Mouse (Mus musculus) heart, embryonic 10.5 days (tissue): ENCODE measurements around the gene Akap11. TPM values are rescaled to one million over a fixed set of nuclear protein-coding genes. Genes with fewer than 3 reads are reported as not detected.

Experiments used
- DNase-seq: peaks from one replicate; pipeline ENCODE4 v3.0.0-alpha.2; 2017; ENCODE audit warnings: low spot score
- H3K27ac ChIP-seq: fragments of 300-500 bp; sonication (generic); 2 replicates; pipeline ENCODE4 v1.5.1; 2016; ENCODE audit warnings: mild to moderate bottlenecking
- H3K27me3 ChIP-seq: fragments of 300-500 bp; sonication (generic); 2 replicates; pipeline ENCODE4 v1.6.1; 2016; ENCODE audit warnings: mild to moderate bottlenecking; ENCODE audit not compliant: poor library complexity, insufficient read depth, severe bottlenecking
- H3K36me3 ChIP-seq: fragments of 300-500 bp; sonication (generic); 2 replicates; pipeline ENCODE4 v1.6.1; 2016; ENCODE audit warnings: mild to moderate bottlenecking, moderate library complexity
- H3K4me1 ChIP-seq: fragments of 300-500 bp; sonication (generic); 2 replicates; pipeline ENCODE4 v1.6.1; 2016; ENCODE audit warnings: mild to moderate bottlenecking
- H3K4me3 ChIP-seq: fragments of 300-500 bp; sonication (generic); 2 replicates; pipeline ENCODE4 v1.5.1; 2016; ENCODE audit warnings: mild to moderate bottlenecking, moderate library complexity
- H3K9me3 ChIP-seq: fragments of 300-500 bp; sonication (generic); 2 replicates; pipeline ENCODE4 v1.6.1; 2016; ENCODE audit warnings: mild to moderate bottlenecking, moderate library complexity
- WGBS: fragments of 180-500 bp; shearing (Covaris S2); methylation state at CpG from one replicate; pipeline ENCODE4 v1.1.7; 2016; 5-methylcytosine and 5-hydroxymethylcytosine counted together
- polyA plus RNA-seq: library from polyadenylated mRNA; unstranded; fragments of >200 nt; fragmentation: Nextera tagmentation; extraction: Ambion mirVana; gene quantifications from 2 replicates; pipeline ENCODE4 v1.2.1, GENCODE M21; 2016

Gene Akap11
- polyA plus RNA-seq, 1 experiment from 2014 or later = 14.3 TPM

DNA sequence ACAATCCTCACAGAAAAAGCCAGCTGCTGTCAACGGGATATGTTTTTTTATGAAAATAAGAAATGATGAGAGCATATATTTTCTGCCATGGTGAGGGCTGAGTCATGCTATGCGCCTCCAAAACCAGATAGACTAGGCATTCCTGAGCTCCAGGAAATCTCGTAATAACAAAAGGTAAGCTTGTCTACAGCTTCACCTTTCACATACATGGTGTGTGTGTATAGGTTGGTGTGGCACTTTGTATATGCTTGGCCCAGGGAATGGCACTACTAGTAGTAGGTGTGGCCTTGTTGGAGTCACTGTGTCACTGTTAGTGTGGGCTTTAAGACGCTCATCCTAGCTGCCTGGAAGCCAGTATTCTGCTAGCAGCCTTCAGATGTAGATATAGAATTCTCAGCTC is 68.6 kb downstream of the Akap11 start:
- no peak for DNase-seq
- Histone ChIP-seq H3K27me3 (no peaks in the 10 kb centered on the region), H3K27ac (no peak overlapping the region), H3K4me3 (no peak overlapping the region), H3K4me1 (no peaks in the 10 kb centered on the region), H3K36me3 (no peaks in the 10 kb centered on the region), H3K9me3 (no peaks in the 10 kb centered on the region)
- 85% methylated on average over 4 of the region's 4 CpGs for WGBS

DNA sequence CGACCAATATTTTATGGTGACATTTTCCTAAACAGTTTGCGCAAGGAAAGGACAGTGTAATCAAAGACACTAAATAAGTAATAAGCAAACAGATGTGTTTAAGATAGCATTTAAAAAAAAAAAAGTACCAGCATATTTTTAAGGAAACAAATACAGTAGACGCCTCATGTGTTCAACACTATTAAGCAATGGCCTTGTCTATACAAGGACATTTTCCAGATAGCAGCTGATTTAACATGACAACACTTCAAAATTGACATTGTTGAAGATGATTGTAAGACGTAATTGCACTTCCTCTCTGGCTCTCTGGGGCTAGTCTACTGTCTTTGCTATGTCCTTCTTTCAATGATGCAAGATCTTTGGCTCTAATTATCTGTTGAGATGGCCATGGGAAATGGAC is 72.3 kb downstream of the Akap11 start:
- Histone ChIP-seq H3K27me3 (no peaks in the 10 kb centered on the region), H3K4me1 (no peaks in the 10 kb centered on the region), H3K4me3 (no peak overlapping the region), H3K27ac (no peak overlapping the region), H3K9me3 (no peaks in the 10 kb centered on the region), H3K36me3 (no peaks in the 10 kb centered on the region)
- DNase-seq = no peak
- WGBS = 79% methylated on average over 4 of the region's 4 CpGs

DNA sequence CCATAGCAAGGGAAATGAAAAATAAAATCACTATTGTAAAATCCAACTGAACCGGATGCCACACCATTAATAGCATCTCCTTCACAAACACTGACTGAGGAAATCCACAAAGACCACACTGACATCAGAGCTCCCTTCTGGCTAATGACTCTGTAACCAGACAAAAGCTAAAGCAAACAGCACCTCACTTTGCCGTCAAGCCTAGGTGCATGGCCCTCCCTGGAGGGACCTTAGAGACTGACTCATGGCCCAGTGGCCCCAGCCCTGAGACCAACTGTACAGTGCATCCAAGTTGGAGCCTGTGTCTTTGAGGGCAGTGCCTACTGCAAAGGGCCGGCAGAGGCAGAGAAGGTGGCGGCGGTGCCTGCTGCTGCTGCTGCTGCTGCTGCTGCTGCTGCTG is 77.5 kb downstream of the Akap11 start:
- Histone ChIP-seq H3K27me3 (no peaks in the 10 kb centered on the region), H3K9me3 (no peaks in the 10 kb centered on the region), H3K4me3 (no peak overlapping the region), H3K36me3 (no peaks in the 10 kb centered on the region), H3K4me1 (no peaks in the 10 kb centered on the region), H3K27ac (no peak overlapping the region)
- WGBS = 70% methylated on average over 5 of the region's 5 CpGs
- DNase-seq = no peak

DNA sequence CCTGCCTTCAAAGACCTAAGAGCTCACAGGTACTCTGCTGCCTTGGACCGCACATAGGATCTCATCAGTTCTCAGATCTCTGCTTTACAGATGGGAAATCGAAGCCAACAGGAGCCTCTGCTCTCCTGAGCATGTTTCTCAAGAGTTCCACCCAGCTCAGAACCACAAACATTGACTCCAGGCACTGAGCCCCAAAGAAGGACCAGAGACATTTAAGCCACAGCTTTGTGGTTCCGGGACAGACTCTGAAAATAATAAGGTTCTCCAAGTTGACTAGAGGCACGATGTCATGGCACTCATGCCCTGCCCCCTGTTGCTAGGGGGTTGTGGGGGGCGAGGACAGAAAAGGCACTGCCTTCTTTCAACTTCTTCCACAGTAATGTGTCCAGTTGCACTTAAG is 77.9 kb downstream of the Akap11 start:
- no peak for DNase-seq
- no peaks in the 10 kb centered on the region for H3K4me1 ChIP-seq
- H3K36me3 ChIP-seq = no peaks in the 10 kb centered on the region
- no peaks in the 10 kb centered on the region for H3K9me3 ChIP-seq
- WGBS = 76% methylated on average over 5 of the region's 5 CpGs
- no peak overlapping the region for H3K4me3 ChIP-seq
- no peaks in the 10 kb centered on the region for H3K27me3 ChIP-seq
- H3K27ac ChIP-seq = no peak overlapping the region

DNA sequence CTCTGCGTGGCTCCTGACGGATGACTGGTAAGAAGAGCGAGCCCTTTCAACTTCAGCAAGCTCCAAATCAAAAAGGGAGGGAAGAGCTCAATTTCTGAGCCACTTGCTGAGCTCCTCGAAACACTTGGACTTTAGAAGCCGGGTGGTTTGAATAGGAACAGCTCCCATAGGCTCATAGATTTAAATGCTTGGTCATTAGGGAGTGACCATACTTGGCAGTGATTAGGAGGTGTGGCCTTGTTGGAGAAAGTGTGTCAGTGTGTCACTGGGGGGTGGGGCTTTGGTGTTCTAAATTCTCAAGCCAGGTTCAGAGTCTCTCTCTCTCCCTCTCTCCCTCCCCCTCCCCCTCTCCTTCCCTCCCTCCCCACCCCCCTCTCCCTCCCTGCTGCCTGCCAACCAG is 81.6 kb downstream of the Akap11 start:
- Histone ChIP-seq H3K4me1 (no peaks in the 10 kb centered on the region), H3K4me3 (no peak overlapping the region), H3K36me3 (no peaks in the 10 kb centered on the region), H3K27ac (no peak overlapping the region), H3K27me3 (no peaks in the 10 kb centered on the region), H3K9me3 (0 out of 2 replicates have a peak, but pooled peaks cover 3% of the 10 kb centered on the region)
- DNase-seq = no peak
- 87% methylated on average over 5 of the region's 5 CpGs for WGBS

DNA sequence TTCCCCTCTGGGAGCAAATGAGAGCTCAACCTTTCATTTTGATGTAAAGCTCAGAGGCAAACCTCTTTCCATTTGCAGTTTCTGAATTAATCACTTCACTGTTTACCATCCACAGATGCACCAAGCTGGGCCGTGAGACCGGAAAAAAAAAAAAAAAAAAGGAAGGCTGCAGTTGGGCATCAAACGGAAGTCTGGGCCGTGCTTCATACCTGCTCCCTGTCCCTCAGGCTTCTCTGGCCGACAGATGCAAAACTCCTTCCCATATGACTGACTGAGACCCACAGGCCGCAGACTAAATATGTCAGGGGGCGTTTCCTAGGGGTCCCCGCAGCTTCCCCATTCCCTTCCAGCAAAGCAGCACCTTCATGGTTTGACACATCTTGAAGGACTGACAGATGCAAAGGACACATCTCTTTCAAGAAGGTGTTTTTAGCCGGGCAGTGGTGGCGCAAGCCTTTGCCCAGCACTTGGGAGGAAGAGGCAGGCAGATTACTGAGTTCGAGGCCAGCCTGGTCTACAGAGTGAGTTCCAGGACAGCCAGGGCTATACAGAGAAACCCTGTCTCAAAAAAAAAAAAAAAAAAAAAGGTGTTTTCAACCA is 87.7 kb downstream of the Akap11 start:
- no peaks in the 10 kb centered on the region for H3K4me1 ChIP-seq
- H3K27ac ChIP-seq = no peak overlapping the region
- H3K27me3 ChIP-seq = no peaks in the 10 kb centered on the region
- DNase-seq = no peak
- no peaks in the 10 kb centered on the region for H3K36me3 ChIP-seq
- H3K4me3 ChIP-seq = no peak overlapping the region
- 0 out of 2 replicates have a peak, but pooled peaks cover 3% of the 10 kb centered on the region for H3K9me3 ChIP-seq
- WGBS = 81% methylated on average over 11 of the region's 11 CpGs

DNA sequence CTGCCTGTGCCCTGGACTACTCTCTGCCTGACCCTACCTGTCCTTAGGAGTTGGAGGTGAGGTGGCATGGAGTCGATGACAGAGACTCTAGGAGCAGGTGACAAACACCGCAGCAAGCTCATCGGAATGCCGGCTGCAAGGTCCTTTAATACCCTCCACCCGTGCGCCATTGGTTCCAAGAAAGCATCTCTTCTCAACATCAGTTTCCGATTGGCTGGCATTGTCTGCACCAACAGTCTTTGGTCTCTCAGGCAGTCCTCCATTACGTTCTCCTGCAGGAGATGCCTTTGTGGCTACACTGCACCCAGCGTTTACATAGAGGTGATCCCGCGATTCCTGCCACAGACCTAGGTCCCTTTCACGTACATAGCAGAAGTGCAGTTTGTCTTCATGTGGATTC is 88.6 kb downstream of the Akap11 start:
- Histone ChIP-seq H3K27ac (no peak overlapping the region), H3K9me3 (0 out of 2 replicates have a peak, but pooled peaks cover 3% of the 10 kb centered on the region), H3K36me3 (no peaks in the 10 kb centered on the region), H3K27me3 (no peaks in the 10 kb centered on the region), H3K4me1 (no peaks in the 10 kb centered on the region), H3K4me3 (no peak overlapping the region)
- 84% methylated on average over 12 of the region's 12 CpGs for WGBS
- DNase-seq = no peak

DNA sequence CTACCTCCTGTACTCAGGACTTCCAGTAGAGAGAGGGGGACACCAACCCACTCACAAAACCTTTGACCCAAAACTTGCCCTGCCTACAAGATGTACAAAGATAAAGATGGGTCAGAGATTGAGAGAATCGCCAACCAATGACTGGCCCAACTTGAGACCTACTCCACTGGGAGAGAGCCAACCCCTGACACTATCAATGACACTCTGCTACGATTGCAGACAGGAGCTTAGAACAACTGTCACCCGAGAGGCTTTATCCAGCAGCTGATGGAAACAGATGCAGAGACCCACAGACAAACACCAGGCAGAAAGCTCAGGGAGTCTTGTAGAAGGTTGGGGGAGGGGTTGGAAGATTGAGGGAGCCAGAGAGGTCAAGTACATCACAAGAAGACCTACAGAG is 89.1 kb downstream of the Akap11 start:
- no peak overlapping the region for H3K4me3 ChIP-seq
- no peaks in the 10 kb centered on the region for H3K27me3 ChIP-seq
- H3K27ac ChIP-seq = no peak overlapping the region
- no peaks in the 10 kb centered on the region for H3K4me1 ChIP-seq
- H3K36me3 ChIP-seq = no peaks in the 10 kb centered on the region
- H3K9me3 ChIP-seq = 0 out of 2 replicates have a peak, but pooled peaks cover 3% of the 10 kb centered on the region
- WGBS = 62% methylated on average over 3 of the region's 3 CpGs
- DNase-seq = no peak

Other genes starting within 250 kb of the Akap11 start
- 0.10 and 0.16 TPM in 2 replicates for gene Tnfsf11, start 228.8 kb downstream of the Akap11 start, polyA plus RNA-seq
- 1.7 and 2.0 TPM in 2 replicates for gene Dgkh, start 196.0 kb upstream of the Akap11 start, polyA plus RNA-seq